Mouse (Mus musculus) monocyte, adult 2 months (primary cell): ENCODE results near the gene Spire2.
A peak's percentile ranks its signal among the peaks of the same experiment; 100 is the strongest.

ENCODE experiments used
- DNase-seq, 2 experiments: peaks; one replicate each; pipeline ENCODE4 v3.0.0; 2022; ENCODE audit warnings: low spot score in 2 of 2, low read depth in 1 of 2

Spire2 gene

GRCm38 (mm10) chr8:123333091-123333587 lies 626 bp downstream of the Spire2 start:
- no peak for DNase-seq

DNA sequence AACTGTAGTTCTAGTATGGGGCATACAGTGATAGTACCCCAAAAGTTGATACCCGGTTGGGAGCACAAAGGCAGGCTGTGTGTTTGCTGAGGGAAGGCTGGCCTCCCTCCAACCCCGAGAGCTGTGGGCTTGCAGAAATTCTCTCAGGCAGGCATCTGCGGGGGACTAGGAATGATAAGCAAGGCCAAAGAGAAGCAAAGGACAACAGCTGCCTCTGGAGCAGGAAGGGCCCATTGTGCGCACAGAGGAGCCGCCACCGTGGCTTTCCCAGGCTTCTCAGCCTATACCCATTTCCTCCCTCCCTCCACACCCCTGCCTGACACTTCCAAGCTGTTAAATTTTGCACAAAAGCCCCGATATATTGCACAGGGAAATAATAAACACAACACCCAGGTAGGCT lies 1.4 kb downstream of the Spire2 start:
- no peak for DNase-seq

- no peak for DNase-seq
Measured at GRCm38 (mm10) chr8:123334467-123334866, 2.0 kb downstream of the Spire2 start.

DNA sequence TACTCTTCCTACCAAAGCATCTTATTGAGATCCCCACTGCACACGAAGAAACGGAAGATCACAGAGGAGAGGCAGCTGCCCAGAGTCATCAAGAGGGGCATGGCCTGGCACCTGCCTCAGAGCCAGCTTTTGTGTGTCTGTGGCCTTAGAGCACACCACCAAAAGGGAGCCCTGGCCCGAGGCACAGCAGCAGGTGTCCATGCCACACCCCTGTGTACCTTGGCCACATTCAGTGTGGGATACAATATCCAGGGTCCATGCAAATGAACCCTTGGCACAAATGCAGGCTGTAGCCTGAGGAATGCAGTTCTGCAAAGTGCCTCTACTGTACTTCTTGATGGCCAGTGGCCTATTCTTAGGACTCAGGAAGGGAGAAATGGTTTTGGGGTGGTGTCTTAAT lies 5.0 kb downstream of the Spire2 start:
- DNase-seq: no peak

DNA sequence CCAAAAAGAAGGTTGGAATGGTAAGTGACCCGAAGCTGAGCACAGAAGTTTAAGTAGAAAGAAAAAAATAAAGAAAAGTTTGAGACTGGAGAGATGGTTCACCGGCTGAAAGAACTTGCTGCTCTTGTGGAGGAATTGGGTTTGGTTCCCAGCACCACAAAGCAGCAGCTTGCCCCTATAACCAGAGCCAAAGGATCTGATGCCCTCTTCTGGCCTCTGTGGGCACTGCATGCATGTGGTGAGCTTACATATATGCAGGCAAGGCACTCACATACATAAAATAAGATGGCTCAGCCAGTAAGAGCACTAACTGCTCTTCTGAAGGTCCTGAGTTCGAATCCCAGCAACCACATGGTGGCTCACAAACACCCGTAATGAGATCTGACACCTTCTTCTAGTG lies 7.6 kb downstream of the Spire2 start:
- no peak for DNase-seq

DNA sequence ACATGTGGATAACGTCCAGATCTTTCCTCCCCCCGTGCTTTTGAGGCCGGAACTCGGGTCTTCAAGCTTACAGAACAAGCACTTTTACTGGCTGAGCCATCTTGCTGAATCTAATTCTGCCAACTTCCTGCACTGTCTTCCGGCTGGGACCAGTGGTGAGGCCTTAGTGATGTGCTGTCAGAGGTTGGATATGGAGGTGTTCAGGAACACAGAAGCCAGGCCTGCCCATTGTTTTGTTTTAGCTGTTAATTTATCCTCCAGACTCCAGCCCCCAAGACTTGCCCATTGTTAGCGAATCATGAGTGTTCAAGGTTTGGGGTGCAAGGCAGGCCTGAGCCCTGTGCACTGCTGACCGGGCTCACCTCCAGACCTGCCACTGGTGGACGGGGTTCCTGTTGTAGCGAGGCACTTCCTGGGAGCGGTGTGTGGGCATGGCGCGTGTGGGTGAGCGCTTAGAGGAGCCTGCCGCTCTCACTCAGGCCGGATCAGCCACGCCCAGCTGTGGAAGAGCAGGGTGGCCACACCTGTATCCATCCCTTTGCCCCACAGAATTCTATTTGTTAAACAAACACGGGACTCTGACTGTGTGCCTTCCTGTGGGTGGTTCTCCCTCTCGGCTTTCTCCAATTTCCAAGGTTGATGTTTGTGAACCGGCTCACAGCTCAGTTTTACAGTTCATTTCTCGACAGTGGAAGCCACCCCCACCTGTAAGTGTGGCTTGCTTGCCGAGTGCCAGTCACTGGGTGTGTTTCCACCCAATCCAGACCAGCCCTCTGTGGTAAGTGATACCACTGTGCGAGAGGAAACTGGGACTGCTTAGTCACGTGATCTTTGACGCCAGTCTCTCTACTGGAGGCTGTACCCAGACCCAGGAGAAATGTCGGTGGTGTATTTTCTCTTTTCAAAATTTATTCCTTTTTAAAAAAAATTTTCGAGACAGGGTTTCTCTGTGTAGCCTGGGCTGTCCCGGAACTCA lies 8.8 kb downstream of the Spire2 start:
- no peak for DNase-seq

DNA sequence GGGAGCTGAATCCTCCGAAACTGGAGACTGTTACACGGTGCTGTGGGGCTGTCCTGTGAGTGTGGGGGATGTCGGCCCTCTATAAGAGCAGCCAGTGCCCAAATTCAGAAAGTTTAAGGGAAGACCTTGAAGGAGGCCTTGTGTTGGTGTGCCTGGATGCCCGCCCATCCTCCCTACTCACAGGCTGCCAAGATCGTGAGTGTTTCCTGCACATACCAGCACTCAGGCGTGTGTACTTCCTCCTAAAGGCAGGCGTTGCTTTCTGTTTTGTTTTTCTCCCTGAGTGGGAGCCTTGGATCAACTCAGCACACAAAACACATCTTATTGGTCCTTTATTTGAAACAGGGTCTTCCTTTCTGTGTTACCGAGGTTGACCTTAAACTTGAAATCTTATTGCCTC lies 9.7 kb downstream of the Spire2 start:
- DNase-seq: no peak

GRCm38 (mm10) chr8:123342911-123343310 lies 10.4 kb downstream of the Spire2 start:
- DNase-seq: no peak

- no peak for DNase-seq
Measured at GRCm38 (mm10) chr8:123343422-123343821, 10.9 kb downstream of the Spire2 start.

- DNase-seq: no peak
Measured at GRCm38 (mm10) chr8:123345135-123345534, 12.6 kb downstream of the Spire2 start.

GRCm38 (mm10) chr8:123345856-123346255 lies 13.3 kb downstream of the Spire2 start:
- DNase-seq: no peak

DNA sequence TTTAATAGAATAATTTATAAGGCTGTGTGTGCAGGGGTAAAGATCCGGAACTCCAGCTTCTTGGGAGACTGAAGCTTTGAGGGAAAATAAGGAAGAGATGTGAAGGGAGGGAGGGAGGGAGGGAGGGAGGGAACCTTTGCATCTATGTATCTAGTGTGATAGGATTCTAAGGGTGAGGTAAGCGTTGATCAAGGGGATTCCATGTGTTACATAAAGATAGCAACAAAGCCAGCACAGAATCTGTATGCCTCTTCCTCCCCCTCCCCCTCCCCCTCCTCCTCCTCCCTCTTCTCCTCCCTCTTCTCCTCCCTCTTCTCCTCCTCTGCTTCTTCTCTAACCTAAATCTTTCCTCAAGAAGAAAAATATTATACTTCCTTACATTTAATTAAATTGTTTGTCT lies 14.8 kb downstream of the Spire2 start:
- DNase-seq: no peak

DNA sequence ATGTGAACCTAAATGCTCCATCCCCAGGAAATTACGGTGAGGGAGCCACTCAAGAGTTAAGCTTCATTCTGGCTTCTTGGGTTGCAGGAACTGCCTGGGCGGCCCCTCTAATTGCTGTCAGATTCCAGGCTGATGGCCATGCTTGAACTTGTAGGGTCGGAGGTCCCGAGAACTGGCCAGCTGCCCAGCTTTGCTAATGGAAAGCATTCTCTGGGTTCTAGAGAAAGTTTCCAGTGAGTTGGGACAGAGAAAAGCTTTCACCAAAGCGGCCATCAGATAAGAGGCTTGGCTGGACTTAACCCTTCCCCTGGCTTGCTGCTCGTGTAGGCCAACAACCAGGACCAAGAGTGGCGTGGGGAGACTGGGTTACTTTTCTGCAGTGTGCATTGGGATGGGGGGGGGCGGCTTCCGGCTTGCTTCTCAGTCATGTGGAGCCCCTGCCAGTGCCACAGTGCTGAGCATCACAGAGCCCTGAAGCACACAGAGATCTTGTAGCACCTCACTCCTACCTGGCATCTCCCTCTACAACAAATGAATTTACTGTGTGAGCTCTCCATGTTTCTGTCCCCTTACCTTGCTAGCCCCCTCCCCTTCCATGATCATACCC lies 15.8 kb downstream of the Spire2 start:
- no peak for DNase-seq

DNA sequence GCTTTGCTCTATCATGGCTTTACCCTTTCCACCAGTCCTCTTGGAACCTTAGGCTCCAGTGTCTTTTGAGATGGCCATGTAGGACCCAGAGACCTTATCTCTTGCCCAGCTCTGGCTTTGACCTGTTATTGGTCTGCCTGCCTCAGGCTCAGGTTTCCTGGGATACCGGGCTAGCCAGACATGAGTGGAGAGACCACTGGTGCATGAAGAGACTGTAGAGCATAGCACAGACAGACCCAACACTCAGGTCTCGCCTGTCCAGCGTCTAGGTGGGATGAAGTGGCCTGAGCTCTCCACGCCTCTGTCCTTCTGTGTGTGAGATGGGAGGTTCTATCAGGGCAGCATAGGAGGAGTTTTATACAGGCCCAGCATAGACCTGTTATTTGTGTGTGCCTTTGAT lies 16.6 kb downstream of the Spire2 start:
- DNase-seq: no peak

GRCm38 (mm10) chr8:123352118-123352517 lies 19.6 kb downstream of the Spire2 start:
- no peak for DNase-seq

GRCm38 (mm10) chr8:123352786-123353185 lies 20.3 kb downstream of the Spire2 start:
- DNase-seq: no peak

GRCm38 (mm10) chr8:123353216-123353615 lies 20.7 kb downstream of the Spire2 start:
- no peak for DNase-seq

- peak in 1 of 2 experiments; percentile 62 for DNase-seq
Measured at GRCm38 (mm10) chr8:123361082-123361739, 28.7 kb downstream of the Spire2 start.

DNA sequence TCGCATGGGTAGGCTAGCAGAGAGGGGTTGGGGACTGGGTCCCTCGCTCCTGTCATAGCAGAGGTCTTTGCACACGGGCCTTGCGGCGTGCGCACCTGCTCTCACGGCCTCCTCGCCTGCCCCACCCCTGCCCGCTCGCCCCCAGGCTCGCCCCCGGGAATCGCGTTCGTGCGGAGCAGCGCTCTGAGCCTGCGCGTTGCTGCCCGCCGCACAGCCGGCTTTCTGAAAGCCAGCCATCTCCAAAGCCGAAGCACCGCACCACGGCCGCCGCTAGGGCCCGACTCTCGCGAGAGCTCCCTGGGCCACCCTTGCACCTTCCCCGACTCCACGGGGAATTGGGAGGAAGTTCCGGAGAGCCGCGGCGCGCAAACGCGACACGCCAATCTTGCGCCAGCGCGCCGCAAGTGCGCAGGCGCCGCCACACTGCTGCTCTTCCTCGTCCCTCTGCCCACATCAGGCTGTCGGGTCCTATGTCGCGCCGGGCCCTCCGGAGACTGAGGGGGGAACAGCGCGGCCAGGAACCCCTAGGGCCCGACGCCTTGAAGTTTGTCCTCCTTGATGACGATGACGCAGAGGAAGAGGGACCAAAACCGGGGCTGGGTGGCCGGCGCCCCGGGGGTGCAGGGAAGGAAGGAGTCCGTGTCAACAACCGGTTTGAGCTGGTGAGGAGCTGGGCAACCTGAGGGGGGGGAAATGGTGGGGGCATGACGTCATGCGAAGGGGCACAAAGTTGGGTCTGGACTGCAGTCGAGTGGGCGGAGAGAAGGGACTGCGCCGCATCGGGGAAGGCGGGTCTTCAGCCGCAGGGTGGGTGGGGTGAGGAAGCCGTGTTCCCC lies 41.1 kb downstream of the Spire2 start, which contains the start of gene Tcf25:
Tcf25 (plus strand) TSS at position 351 of the 836 bp plus-strand sequence.
- peak; percentile 92 to 96 for DNase-seq

DNA sequence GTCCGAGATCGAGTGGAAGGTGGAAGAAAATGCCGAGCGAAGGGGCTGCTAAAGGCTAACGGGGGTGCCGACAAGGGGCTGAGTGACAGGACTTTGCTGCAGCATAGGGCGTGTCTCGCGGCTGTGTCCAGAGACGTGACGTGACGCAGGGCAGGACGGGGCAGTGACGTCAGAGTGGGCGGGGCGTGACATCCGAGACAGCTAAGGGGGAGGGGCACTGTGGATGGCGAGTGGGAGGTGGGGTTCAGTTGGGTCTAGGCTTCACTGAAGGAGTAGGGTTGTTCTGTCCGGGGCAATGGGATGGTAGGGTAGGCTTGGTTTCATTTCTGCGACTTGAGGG lies 41.7 kb downstream of the Spire2 start:
- DNase-seq: peak; percentile 80 to 92

GRCm38 (mm10) chr8:123375701-123376100 lies 43.2 kb downstream of the Spire2 start:
- DNase-seq: no peak
